Mouse (Mus musculus): ENCODE results near the gene Clk2. TPM values are rescaled to one million over a fixed set of nuclear protein-coding genes. Genes with fewer than 3 reads are reported as not detected.

Gene Clk2
- polyA plus RNA-seq, 2 experiments: 26.5 to 152 TPM

DNA sequence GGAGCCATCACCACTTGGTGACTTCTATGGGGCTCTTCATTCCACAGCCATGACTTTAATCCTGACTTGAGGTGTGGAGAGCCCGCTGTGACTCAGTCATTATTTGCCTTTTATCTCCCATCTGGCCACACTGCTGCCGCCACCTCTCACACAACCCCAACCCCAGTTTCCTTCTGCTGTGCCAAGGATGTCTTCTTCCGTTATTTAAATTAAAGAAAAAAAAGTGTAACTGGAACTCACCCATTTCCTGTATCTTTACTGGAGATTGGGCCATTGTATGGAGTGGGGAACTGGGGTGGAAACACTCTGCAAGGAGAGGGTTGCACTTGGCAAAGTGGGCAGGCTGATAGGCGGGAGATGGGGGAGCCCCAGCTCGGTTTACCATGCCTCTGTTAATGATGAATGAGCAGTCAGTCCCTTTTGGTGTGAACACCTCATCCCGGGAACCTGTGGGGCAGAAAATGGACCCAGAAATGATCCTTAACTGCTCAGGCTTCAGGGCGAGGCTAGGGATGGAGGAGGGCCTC, 18.0 kb downstream of the Clk2 start:
- no peak for ATAC-seq (ENCODE audit: low FRiP score, low read depth)
- Histone ChIP-seq H3K27ac (replicated peaks; ENCODE audit: low read depth, low read length) (no peak overlapping the region), H3K27me3 (ENCODE audit: control insufficient read depth, insufficient read depth, low read length) (no peaks in the 10 kb centered on the region), H3K36me3 (ENCODE audit: control insufficient read depth, insufficient read depth, low read length) (peaks cover 44% of the 10 kb centered on the region), H3K4me3 (replicated peaks; ENCODE audit: low read length) (peak overlapping the region; percentile 68), H3K9me3 (ENCODE audit: control insufficient read depth, low read length) (no peaks in the 10 kb centered on the region), H3K4me1 (ENCODE audit: control insufficient read depth, insufficient read depth, low read length) (peaks cover 31% of the 10 kb centered on the region), H3K9ac (ENCODE audit: low read depth, low read length, severe bottlenecking) (no peak overlapping the region), H3K4me2 (replicated peaks; ENCODE audit: low read depth, low read length, severe bottlenecking) (peak overlapping the region; percentile 92)
- TF ChIP-seq POLR2A (IDR thresholded peaks at IDR 0.05; ENCODE audit: borderline replicate concordance, extremely low read depth, insufficient read depth, insufficient read length): no peak
- DNase-seq (ENCODE audit: low spot score): no peak
- WGBS: 47% methylated on average over 7 of the region's 7 CpGs

DNA sequence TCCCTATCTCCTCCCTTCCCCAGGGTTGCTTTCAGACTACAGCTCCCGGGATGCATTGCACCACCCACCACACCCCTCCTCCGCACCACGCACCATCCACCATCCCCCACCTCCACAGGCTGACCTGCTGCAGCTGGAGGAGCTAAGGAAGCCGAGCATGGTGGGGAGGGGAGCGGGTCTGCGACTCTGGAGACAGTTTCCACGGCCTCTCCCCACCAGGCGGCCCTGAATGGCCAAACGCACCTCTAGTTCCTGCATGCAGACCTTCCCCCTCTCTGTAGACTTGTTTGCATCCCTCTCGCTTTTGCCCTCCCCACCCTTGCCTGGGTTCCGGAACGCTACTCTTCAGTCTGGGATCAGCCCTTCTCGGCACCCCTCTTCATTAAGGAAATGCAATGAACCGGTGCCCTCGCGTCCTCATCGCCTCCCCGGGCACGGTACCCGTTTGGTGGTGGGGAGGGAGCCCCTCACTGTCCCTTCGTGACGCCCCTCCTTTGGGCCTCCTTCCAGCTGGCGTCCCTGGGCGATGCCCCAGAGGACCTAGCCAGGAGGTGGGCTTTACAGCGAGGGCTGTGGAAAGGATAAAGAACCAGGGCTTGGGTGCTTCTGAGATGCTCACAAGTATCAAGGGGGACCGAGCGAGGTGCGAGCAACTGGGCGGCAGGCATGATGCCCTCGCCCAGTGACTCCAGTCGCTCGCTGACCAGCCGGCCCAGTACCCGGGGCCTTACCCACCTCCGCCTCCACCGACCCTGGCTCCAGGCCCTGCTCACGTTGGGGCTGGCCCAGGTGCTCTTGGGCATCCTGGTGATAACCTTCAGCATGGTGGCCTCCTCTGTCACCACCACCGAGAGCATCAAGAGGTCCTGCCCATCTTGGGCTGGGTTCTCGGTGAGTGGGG, 18.7 kb downstream of the Clk2 start, which contains the start of gene Fam189b:
TSS of gene Fam189b (plus strand) at position 86 of the 901 bp plus-strand sequence.
- Histone ChIP-seq H3K9me3 (ENCODE audit: control insufficient read depth, low read length) (no peaks in the 10 kb centered on the region), H3K4me1 (ENCODE audit: control insufficient read depth, insufficient read depth, low read length) (peaks cover 28% of the 10 kb centered on the region), H3K4me3 (replicated peaks; ENCODE audit: low read length) (peak within 1 kb of the TSS; percentile 68), H3K9ac (ENCODE audit: low read depth, low read length, severe bottlenecking) (peak within 1 kb of the TSS; percentile 85), H3K27me3 (ENCODE audit: control insufficient read depth, insufficient read depth, low read length) (no peaks in the 10 kb centered on the region), H3K27ac (replicated peaks; ENCODE audit: low read depth, low read length) (peak within 1 kb of the TSS; percentile 83), H3K36me3 (ENCODE audit: control insufficient read depth, insufficient read depth, low read length) (peaks cover 51% of the 10 kb centered on the region), H3K4me2 (replicated peaks; ENCODE audit: low read depth, low read length, severe bottlenecking) (peak within 1 kb of the TSS; percentile 92)
- TF ChIP-seq POLR2A (IDR thresholded peaks at IDR 0.05; ENCODE audit: borderline replicate concordance, extremely low read depth, insufficient read depth, insufficient read length): peak; percentile 86; the same call in 1 of the 2 replicates
- DNase-seq (ENCODE audit: low spot score) (peak; percentile 85), ATAC-seq (ENCODE audit: low FRiP score, low read depth) (peak; percentile 94)
- 3% methylated on average over 39 of the region's 39 CpGs for WGBS

DNA sequence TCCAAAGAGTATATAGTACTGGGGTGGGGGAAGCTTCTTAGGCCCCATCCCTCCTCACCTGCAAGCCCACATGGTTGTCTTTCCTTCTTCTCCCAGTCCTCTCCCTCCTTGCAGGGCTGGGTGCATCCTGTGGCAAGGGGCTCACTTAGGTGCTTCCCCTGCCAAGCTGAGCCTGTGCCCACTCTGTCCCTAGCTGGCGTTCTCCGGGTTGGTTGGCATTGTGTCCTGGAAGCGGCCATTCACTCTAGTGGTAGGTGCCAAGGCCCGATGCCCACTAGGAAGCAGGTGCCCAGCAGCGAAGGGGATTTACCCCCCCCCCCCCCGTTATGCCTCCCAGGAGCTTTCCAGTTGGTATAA, 19.3 kb downstream of the Clk2 start:
- H3K9me3 ChIP-seq (ENCODE audit: control insufficient read depth, low read length): no peaks in the 10 kb centered on the region
- peak overlapping the region; percentile 85 for H3K9ac ChIP-seq (ENCODE audit: low read depth, low read length, severe bottlenecking)
- H3K36me3 ChIP-seq (ENCODE audit: control insufficient read depth, insufficient read depth, low read length): peaks cover 57% of the 10 kb centered on the region
- ATAC-seq (ENCODE audit: low FRiP score, low read depth) (no peak), DNase-seq (ENCODE audit: low spot score) (no peak)
- WGBS: 82% methylated on average over 5 of the region's 6 CpGs
- TF ChIP-seq POLR2A (IDR thresholded peaks at IDR 0.05; ENCODE audit: borderline replicate concordance, extremely low read depth, insufficient read depth, insufficient read length): no peak
- peak overlapping the region; percentile 92 for H3K4me2 ChIP-seq (replicated peaks; ENCODE audit: low read depth, low read length, severe bottlenecking)
- H3K4me1 ChIP-seq (ENCODE audit: control insufficient read depth, insufficient read depth, low read length): peaks cover 23% of the 10 kb centered on the region
- H3K4me3 ChIP-seq (replicated peaks; ENCODE audit: low read length): peak overlapping the region; percentile 68
- no peaks in the 10 kb centered on the region for H3K27me3 ChIP-seq (ENCODE audit: control insufficient read depth, insufficient read depth, low read length)
- H3K27ac ChIP-seq (replicated peaks; ENCODE audit: low read depth, low read length): no peak overlapping the region

DNA sequence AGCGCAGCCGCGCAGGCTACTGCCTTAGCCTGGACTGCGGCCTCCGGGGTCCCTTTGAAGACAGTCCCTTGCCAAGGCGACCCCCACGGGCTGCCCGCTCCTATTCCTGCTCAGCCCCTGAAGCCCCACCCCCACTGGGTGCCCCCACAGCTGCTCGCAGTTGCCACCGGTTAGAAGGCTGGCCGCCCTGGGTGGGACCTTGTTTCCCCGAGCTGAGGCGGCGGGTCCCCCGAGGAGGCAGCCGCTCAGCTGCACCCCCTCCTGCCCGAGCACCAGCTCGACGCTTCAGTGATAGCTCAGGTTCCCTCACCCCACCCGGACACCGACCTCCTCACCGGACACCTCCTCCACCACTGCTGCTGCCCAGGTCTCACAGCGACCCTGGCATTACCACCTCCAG, 22.6 kb downstream of the Clk2 start:
- Histone ChIP-seq H3K9me3 (ENCODE audit: control insufficient read depth, low read length) (no peaks in the 10 kb centered on the region), H3K9ac (ENCODE audit: low read depth, low read length, severe bottlenecking) (no peak overlapping the region), H3K4me1 (ENCODE audit: control insufficient read depth, insufficient read depth, low read length) (peaks cover 23% of the 10 kb centered on the region), H3K4me2 (replicated peaks; ENCODE audit: low read depth, low read length, severe bottlenecking) (no peak overlapping the region), H3K36me3 (ENCODE audit: control insufficient read depth, insufficient read depth, low read length) (peaks cover 27% of the 10 kb centered on the region), H3K27ac (replicated peaks; ENCODE audit: low read depth, low read length) (no peak overlapping the region), H3K4me3 (replicated peaks; ENCODE audit: low read length) (no peak overlapping the region), H3K27me3 (ENCODE audit: control insufficient read depth, insufficient read depth, low read length) (no peaks in the 10 kb centered on the region)
- DNase-seq (ENCODE audit: low spot score) (no peak), ATAC-seq (ENCODE audit: low FRiP score, low read depth) (no peak)
- WGBS: 49% methylated on average over 20 of the region's 23 CpGs
- TF ChIP-seq POLR2A (IDR thresholded peaks at IDR 0.05; ENCODE audit: borderline replicate concordance, extremely low read depth, insufficient read depth, insufficient read length): no peak

DNA sequence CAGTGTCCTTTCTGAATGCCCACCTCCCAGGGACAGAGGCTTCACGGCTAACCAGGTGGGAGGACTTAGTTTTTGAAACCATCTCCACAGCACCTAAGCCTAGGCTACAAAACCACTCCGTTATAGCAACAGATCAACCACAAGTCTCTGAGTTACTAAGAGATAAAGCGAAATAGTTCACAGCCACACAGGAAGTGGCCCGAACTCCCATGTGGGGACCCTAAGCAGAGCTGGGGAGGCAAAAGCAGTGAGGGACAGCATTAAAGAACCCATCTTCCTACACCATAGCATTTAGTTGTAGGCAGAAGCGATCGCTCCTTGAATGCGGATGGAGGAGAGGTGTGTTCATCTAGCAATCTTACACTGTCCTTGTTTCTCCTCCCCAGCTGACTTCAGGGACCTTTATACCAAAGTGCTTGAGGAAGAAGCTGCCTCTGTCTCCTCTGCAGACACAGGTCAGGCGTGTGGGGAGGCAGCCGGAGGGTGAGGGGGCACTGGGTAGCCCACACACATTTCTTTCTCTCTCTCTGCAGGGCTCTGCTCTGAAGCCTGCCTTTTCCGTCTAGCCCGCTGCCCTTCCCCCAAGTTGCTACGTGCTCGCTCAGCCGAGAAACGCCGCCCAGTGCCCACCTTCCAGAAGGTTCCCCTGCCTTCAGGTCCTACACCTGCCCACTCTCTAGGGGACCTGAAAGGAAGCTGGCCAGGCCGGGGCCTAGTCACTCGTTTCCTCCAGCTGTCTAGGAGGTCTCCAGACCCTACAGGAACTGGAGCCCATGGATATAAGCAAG, 23.3 kb downstream of the Clk2 start:
- ATAC-seq (ENCODE audit: low FRiP score, low read depth): no peak
- no peak for TF ChIP-seq POLR2A (IDR thresholded peaks at IDR 0.05; ENCODE audit: borderline replicate concordance, extremely low read depth, insufficient read depth, insufficient read length)

More for the DNA sequence above, 23.3 kb downstream of the Clk2 start:
- 85% methylated on average over 18 of the region's 18 CpGs for WGBS
- no peak overlapping the region for H3K4me3 ChIP-seq (replicated peaks; ENCODE audit: low read length)
- no peak overlapping the region for H3K4me2 ChIP-seq (replicated peaks; ENCODE audit: low read depth, low read length, severe bottlenecking)
- no peak overlapping the region for H3K27ac ChIP-seq (replicated peaks; ENCODE audit: low read depth, low read length)
- DNase-seq (ENCODE audit: low spot score): no peak
- no peaks in the 10 kb centered on the region for H3K9me3 ChIP-seq (ENCODE audit: control insufficient read depth, low read length)
- no peak overlapping the region for H3K9ac ChIP-seq (ENCODE audit: low read depth, low read length, severe bottlenecking)
- H3K36me3 ChIP-seq (ENCODE audit: control insufficient read depth, insufficient read depth, low read length): peaks cover 22% of the 10 kb centered on the region
- no peaks in the 10 kb centered on the region for H3K27me3 ChIP-seq (ENCODE audit: control insufficient read depth, insufficient read depth, low read length)
- peaks cover 23% of the 10 kb centered on the region for H3K4me1 ChIP-seq (ENCODE audit: control insufficient read depth, insufficient read depth, low read length)
